Mouse (Mus musculus) C2C12 (cell line): ENCODE data around the gene Prrx2.

Experiments used
- CEBPB ChIP-seq: IDR thresholded peaks from one replicate; pipeline ENCODE4 v1.6.1; 2011; ENCODE audit warnings: low read depth, mild to moderate bottlenecking, control low read depth, moderate library complexity
- CTCF ChIP-seq: IDR thresholded peaks from one replicate; pipeline ENCODE4 v1.5.1; 2011; ENCODE audit not compliant: control insufficient read depth, insufficient read depth, insufficient read length
- FOSL1 ChIP-seq: IDR thresholded peaks from one replicate; pipeline ENCODE4 v1.8.0; 2011; ENCODE audit warnings: mild to moderate bottlenecking, low read length; ENCODE audit not compliant: poor library complexity, insufficient read depth, severe bottlenecking
- MAX ChIP-seq: IDR thresholded peaks from one replicate; pipeline ENCODE4 v1.6.1; 2011; ENCODE audit warnings: mild to moderate bottlenecking, control low read depth
- MYOD1 ChIP-seq: IDR thresholded peaks from one replicate; pipeline ENCODE4 v1.6.1; 2011; ENCODE audit warnings: low read depth; ENCODE audit not compliant: control insufficient read depth, insufficient read length
- MYOG ChIP-seq: IDR thresholded peaks from one replicate; pipeline ENCODE4 v1.6.1; 2011; ENCODE audit not compliant: control insufficient read depth, insufficient read length; ENCODE audit errors: extremely low read depth
- USF1 ChIP-seq: IDR thresholded peaks from one replicate; pipeline ENCODE4 v1.6.1; 2011; ENCODE audit warnings: low read depth, mild to moderate bottlenecking, control low read depth, moderate library complexity

DNA sequence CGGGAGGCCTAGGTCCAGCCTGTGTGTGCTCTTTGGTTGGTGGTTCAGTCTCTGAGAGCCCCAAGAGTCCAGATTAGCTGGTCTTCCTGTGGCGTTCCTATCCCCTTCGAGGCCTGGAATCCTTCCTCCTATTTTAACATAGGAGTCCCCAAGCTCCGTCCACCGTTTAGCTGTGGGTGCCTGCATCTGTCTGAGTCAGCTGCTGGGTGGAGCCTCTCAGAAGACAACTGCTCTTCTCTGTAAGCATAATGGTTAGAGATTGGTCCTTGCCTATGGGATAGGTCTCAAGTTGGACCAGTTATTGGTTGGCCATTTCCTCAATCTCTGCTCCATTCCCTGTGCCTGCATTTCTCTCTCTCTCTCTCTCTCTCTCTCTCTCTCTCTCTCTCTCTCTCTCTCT is 25.0 kb downstream of the Prrx2 start:
- TF ChIP-seq CTCF (no peak), MAX (no peak), USF1 (no peak), MYOD1 (no peak), MYOG (no peak), CEBPB (no peak), FOSL1 (no peak)
